Mouse (Mus musculus) MN1 (cell line): ENCODE results near the gene Pdgfb.

Experiments
- DNase-seq: peaks from one replicate; pipeline ENCODE4 v3.0.0-alpha.2; 2016; ENCODE audit warnings: low spot score

The Pdgfb gene

DNA sequence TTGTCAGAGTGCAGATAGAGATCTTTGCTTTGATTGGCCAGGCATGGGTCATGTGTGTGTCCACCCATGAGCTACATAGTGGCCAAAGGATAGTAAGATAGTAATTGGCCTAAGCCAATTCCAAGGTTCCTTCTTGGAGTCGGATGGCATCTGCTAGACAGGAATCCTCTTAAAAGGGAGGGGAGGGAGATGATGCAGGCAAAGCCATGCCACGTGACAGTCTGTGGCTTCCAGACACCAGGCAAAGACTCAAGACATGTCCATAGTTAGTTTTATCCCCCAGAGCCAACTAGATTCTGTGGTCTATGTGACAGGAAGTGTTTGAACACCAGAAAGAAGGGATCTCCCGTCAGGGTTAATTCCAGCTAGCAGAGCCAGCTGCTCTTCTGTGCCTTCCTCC is 56.4 kb downstream of the Pdgfb start:
- peak; percentile 46 for DNase-seq

DNA sequence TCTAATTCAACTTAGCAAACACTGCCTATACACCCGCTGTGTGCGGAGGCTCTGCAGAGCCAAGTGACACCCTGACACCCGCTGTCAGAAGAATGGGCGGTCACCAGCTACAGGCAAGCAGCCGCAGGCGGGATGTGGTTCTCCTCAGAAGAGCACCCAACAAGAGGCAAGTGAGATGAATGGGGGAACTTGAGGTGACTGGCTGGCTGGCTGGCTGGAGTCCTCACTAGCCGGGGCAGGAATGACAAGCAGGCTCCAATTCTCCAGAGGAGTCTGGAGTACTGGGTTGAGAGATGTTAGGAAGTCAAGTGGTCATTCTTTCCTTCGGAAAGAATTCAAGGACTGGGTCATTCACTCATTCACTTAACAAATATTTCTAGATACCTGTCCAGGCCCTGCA is 58.2 kb downstream of the Pdgfb start:
- DNase-seq: no peak

DNA sequence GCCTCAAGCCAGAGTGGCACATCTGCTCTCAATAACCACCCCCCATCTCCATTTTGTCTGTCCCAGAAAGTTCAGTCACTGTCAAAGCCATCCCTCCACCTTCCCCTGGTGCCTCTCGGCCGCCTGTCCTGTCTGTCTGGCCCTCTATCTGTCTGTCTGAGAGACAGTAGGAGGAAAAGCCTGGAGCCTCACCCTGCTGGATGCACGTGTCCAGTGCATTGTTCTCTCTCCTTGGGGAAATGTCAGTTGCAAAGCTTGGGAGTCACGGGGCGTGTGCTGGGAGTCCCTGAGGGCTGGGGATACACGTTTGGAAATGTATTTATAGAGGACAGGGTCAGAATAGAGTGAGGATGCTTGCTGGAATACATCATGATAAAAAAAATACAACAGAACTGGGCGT is 61.3 kb downstream of the Pdgfb start:
- no peak for DNase-seq

DNA sequence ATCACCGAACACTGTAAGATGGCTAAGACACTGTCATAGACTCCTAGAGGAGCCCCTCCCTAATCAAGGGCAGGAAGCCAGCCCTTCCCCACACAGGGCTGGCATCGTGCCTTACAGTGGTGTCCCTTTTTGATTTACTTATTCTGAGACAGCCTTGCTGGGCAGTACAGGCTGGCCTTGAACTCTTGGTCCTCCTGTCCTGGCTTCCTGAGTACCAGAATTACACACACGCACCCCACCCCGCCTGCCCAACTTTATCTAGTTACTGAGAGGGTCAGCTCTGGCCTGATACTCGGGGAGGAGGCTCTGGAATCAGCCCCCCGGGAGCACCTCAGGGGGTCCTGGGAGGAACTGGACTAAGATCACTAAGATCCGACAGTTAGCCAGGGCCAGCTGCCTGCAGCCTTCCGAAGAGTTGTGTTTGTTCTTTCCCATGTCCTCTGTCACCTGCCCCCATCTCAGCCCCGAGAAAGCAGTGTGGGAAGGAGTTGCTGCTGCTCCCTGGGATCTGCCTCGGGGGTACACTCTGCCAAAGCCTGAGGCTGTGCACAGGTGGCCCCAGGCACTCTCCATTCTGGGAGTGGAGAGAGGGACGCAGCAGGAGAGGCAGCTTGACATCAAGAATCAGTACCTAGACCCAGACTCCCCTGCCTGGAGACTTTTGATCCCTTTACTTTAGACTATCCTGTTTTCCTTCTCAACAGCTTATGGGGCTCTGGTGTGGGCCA is 62.1 kb downstream of the Pdgfb start:
- peak; percentile 48 for DNase-seq

DNA sequence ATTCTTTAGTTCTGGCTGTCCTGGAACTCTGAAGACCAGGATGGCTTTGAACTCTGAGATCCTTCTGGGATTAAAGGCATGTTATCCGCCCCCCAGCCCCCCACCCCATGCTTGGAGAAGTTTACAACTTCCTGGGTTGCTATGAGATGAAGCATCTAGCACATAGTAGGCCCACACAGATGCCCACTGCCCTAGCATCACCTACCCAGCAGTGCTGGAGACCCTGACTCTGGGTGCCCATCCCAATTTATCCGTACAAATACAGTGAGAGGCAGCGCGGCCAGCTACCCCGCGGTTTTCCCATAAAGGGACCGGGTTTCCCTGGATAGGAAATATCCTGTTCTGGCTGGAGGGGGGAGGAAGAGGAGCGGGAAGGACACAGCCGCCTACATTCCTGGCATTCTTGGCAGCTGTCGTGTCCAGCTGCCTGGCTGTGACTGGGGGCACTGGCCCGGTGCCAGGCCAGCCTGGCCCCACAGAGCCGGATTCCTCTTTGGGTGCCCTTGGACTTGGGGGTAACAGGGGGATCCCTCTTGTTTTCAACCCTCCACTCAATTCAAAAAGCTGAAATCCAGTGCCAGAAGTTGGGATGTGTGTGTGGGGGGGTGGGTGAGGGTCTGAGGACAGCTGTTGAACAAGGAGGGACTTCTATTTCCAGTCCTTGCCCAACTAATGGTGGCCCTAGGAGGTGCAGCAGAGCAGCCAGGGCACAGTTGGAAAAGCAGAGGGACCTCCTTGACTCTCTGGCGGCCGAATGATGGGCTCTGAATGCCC is 62.9 kb downstream of the Pdgfb start:
- no peak for DNase-seq

DNA sequence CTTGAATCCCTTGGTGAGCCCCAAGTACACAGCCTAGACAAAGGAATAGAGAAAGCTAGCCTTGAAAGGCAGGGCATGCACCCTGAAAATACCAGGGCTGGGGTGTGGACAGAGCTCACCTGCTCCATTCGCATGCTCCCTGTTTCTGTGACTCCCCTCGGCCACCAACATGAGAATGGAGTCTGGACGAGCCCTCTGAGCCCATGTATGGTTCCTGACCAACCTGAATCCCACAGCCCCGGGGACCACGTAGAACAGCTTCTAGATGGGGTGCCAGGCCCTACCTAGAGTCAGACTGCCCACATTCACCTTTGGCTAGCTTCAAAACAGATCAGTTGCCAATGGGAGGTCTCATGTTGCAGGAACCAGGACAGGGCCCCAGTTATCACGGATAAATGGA is 63.6 kb downstream of the Pdgfb start:
- DNase-seq: no peak

DNA sequence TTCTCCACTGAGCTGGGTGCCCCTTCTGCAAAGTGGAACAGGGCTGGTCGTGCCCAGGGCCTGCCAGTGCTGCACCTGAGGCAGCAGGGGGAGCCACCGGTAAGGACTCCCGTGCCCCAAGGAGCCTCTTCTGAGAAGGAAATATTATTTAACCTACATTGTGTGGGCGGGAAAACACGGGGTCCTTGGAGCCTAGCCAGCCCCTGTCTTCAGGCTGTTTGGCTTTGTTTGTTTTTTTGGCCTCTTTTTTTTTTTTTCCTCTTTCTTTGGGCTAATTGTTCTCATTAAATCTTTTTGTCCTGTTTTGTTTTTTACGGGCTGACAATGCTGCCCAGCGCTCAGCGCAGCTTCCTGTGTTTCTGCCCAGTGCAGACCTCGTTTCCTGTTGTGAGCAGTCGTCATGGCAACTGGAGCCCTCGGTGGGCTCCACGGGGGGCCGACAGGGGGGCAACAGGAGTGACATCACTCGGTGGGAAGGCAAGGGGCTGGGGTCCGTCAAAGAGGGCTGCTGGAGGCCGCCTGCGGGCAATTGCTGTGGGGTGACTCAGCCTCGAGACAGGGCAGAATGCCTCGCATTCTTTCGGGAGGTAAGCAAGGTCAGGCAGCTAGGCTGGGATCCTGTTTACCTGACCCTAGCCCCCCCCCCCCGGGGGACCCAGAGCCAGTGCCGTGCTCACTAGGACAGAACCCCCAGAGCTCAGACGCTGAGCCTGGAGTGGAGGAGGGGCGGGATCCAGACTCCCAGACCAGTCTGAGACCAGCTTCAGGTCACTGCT is 64.3 kb downstream of the Pdgfb start:
- no peak for DNase-seq

DNA sequence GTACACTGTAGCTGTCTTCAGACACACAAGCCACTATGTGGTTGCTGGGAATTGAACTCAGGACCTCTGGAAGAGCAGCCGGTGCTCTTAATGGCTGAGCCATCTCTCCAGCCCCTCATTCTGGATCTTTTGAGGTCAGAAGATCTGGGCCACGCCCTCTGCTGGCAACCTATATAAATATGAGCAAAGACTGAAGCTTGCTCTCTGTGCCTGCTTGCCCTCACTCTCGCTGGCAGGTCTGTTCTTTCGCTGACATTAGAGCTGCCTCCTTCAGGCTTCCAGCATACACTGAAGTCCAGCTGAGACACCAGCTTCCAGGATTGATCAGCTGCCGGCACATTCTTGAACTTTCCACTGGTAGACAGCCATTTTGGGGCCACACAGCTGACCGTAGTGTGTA is 67.1 kb downstream of the Pdgfb start:
- no peak for DNase-seq

DNA sequence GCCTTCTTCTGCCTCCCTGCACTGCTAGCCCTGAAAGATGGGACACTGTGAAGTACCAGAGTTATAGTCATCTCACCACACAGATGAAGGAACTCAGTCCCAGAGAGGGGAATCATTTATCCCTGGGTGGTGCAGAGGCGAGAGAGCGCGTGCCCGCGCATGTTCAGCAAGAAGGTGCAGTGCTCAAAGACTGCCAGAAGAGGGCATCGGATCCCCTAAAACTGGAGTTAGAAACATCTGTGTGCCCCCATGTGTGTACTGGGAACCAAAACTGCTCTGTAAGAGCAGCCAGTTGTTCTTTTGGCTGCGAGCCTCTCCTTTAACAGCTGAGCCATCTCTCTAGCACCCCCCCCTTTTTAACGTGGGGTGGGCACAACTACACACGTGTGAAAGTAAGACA is 68.0 kb downstream of the Pdgfb start:
- no peak for DNase-seq

DNA sequence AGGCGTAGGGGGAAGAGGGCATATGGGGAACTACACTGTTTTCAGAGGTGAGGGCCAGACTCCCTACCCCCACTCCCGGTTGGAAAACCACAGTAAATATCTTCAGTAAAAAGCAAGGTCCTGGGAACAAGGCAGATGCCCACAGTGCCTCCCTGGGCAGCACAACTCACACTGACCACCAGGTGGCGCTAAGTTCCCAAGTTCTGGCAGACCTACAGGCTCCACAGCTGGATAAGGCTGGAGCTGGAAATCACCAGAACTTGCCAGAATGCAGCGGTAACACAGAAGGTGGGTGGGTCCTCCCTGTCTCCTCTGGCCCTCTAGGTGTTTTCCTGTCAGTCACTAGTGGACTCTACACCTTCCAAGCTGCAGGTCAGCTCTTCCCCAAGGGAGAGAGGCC is 68.8 kb downstream of the Pdgfb start:
- peak; percentile 94 for DNase-seq
